Mouse (Mus musculus): ENCODE data around the gene Dhx34. TPM values are rescaled to one million over a fixed set of nuclear protein-coding genes. Genes with fewer than 3 reads are reported as not detected.

Gene Dhx34
- polyA plus RNA-seq, 1 experiment from 2014 or later: 7.8 TPM

- no peak for ATAC-seq (ENCODE audit: low FRiP score)
- Histone ChIP-seq H3K9me3 (ENCODE audit: control insufficient read depth, low read length) (no peaks in the 10 kb centered on the region), H3K4me1 (replicated peaks; ENCODE audit: control insufficient read depth, insufficient read depth, low read length) (no peaks in the 10 kb centered on the region), H3K27me3 (ENCODE audit: control insufficient read depth, insufficient read depth, low read length) (no peaks in the 10 kb centered on the region), H3K9ac (no peak overlapping the region), H3K27ac (no peak overlapping the region), H3K36me3 (replicated peaks; ENCODE audit: control insufficient read depth, insufficient read depth) (peaks cover 91% of the 10 kb centered on the region), H3K4me2 (replicated peaks) (no peak overlapping the region), H3K4me3 (replicated peaks; ENCODE audit: low read length) (no peak overlapping the region)
- no peak for DNase-seq (ENCODE audit: low spot score)
- WGBS: 87% methylated on average over 15 of the region's 15 CpGs
Observed at GRCm38 (mm10) chr7:16202756-16203504, 18.9 kb downstream of the Dhx34 start.

DNA sequence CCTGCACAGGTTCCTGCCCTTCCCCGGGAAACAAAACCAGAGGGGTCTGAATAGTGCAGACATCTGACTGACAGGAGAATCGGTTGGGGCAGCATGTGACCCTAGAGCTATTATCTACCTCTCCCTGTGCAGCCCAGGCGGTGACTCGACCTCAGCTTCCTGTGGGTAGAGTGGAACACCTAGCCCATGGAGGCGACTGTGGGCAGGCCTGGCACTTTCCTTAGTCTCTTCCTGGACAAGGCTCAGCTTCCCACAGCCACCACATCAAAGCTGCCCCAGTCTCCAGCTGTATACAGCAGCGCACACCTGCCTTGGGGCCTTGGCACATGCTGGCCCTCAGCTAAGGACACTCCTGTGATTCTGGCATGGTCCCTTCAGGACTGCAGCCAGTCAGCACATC lies 20.7 kb downstream of the Dhx34 start:
- DNase-seq (ENCODE audit: low spot score) (no peak), ATAC-seq (ENCODE audit: low FRiP score) (no peak)
- Histone ChIP-seq H3K4me1 (replicated peaks; ENCODE audit: control insufficient read depth, insufficient read depth, low read length) (no peaks in the 10 kb centered on the region), H3K36me3 (replicated peaks; ENCODE audit: control insufficient read depth, insufficient read depth) (peaks cover 89% of the 10 kb centered on the region), H3K4me3 (replicated peaks; ENCODE audit: low read length) (no peak overlapping the region), H3K9me3 (ENCODE audit: control insufficient read depth, low read length) (no peaks in the 10 kb centered on the region), H3K4me2 (replicated peaks) (no peak overlapping the region), H3K27ac (no peak overlapping the region), H3K27me3 (ENCODE audit: control insufficient read depth, insufficient read depth, low read length) (no peaks in the 10 kb centered on the region), H3K9ac (no peak overlapping the region)
- 86% methylated on average over 6 of the region's 6 CpGs for WGBS

DNA sequence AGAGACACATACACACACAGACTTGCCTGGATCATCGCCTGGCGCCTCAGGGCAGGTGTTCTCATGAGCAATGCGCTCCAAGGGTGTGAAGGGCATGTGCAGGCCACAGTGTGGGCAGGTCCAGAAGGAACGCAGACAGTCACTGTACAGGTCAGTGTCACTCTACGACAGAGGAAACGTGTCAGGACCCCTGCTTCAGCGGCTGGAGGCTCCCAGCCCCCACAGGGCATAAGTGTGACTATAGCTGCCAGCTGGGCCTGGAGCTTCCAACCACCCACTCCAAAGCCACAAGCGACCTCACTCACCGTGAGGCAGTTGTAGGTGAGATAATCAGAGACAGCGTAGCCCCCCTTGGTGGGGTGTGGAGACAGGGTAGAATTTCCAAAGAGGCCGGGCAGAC lies 23.3 kb downstream of the Dhx34 start:
- ATAC-seq (ENCODE audit: low FRiP score): no peak
- WGBS: 90% methylated on average over 11 of the region's 11 CpGs

DNA sequence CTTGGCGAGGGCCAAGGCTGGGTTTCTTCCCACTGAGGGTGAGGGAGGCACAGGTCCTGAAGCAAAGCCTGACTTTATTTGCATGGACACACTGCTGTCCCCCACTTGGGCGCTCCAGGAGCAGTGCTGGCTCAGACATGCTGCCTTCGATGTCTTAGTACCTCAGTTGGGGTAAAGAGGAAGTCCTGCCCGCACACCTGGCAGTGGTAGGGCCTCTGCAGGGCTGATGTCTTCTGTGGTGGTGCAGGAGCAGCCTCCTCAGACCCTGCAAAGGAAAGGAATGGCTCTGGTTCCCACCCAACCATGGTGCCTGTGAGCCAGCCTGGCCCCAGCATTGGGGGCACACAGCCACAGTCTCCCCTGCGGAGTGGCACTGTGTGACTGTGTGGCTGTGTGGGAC lies 24.7 kb downstream of the Dhx34 start:
- no peak for ATAC-seq (ENCODE audit: low FRiP score)
- no peak overlapping the region for H3K4me2 ChIP-seq (replicated peaks)
- H3K36me3 ChIP-seq (replicated peaks; ENCODE audit: control insufficient read depth, insufficient read depth): peaks cover 54% of the 10 kb centered on the region
- H3K9me3 ChIP-seq (ENCODE audit: control insufficient read depth, low read length): no peaks in the 10 kb centered on the region
- DNase-seq (ENCODE audit: low spot score): no peak
- H3K27me3 ChIP-seq (ENCODE audit: control insufficient read depth, insufficient read depth, low read length): no peaks in the 10 kb centered on the region
- H3K4me1 ChIP-seq (replicated peaks; ENCODE audit: control insufficient read depth, insufficient read depth, low read length): no peaks in the 10 kb centered on the region
- no peak overlapping the region for H3K4me3 ChIP-seq (replicated peaks; ENCODE audit: low read length)
- H3K9ac ChIP-seq: no peak overlapping the region
- H3K27ac ChIP-seq: no peak overlapping the region
- 82% methylated on average over 5 of the region's 5 CpGs for WGBS

More for the DNA sequence above, 23.3 kb downstream of the Dhx34 start:
- Histone ChIP-seq H3K4me3 (replicated peaks; ENCODE audit: low read length) (no peak overlapping the region), H3K9ac (no peak overlapping the region), H3K9me3 (ENCODE audit: control insufficient read depth, low read length) (no peaks in the 10 kb centered on the region), H3K27ac (no peak overlapping the region), H3K4me2 (replicated peaks) (no peak overlapping the region), H3K36me3 (replicated peaks; ENCODE audit: control insufficient read depth, insufficient read depth) (peaks cover 68% of the 10 kb centered on the region), H3K4me1 (replicated peaks; ENCODE audit: control insufficient read depth, insufficient read depth, low read length) (no peaks in the 10 kb centered on the region), H3K27me3 (ENCODE audit: control insufficient read depth, insufficient read depth, low read length) (no peaks in the 10 kb centered on the region)
- DNase-seq (ENCODE audit: low spot score): no peak

DNA sequence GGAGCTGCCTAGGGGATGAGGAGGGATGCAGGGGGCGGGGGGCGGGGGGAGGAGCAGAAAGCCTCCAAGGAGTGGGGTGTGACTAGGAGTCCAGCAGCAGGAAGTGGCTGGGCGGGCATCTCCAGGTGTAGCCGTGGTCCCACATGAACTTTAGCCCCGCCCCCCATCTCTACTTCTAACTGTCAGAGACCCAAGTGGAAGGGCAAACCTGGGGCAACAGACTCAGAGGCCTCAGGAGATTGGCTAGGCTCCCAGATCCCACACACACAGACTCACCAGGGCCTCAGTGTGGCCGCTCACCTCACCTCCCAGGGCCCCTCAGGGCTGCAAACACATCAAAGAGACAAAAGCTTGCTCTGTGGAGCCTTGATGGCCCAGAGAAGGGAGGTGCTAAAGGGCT lies 25.2 kb downstream of the Dhx34 start:
- Histone ChIP-seq H3K27me3 (ENCODE audit: control insufficient read depth, insufficient read depth, low read length) (no peaks in the 10 kb centered on the region), H3K9me3 (ENCODE audit: control insufficient read depth, low read length) (no peaks in the 10 kb centered on the region), H3K4me2 (replicated peaks) (no peak overlapping the region), H3K4me1 (replicated peaks; ENCODE audit: control insufficient read depth, insufficient read depth, low read length) (no peaks in the 10 kb centered on the region), H3K9ac (no peak overlapping the region), H3K36me3 (replicated peaks; ENCODE audit: control insufficient read depth, insufficient read depth) (peaks cover 49% of the 10 kb centered on the region), H3K27ac (no peak overlapping the region), H3K4me3 (replicated peaks; ENCODE audit: low read length) (no peak overlapping the region)
- 73% methylated on average over 3 of the region's 6 CpGs for WGBS
- DNase-seq (ENCODE audit: low spot score) (no peak), ATAC-seq (ENCODE audit: low FRiP score) (no peak)

GRCm38 (mm10) chr7:16193702-16194101 lies 28.1 kb downstream of the Dhx34 start:
- WGBS: 60% methylated on average over 3 of the region's 3 CpGs
- H3K9ac ChIP-seq: no peak overlapping the region

GRCm38 (mm10) chr7:16192315-16192714 lies 29.5 kb downstream of the Dhx34 start:
- no peak overlapping the region for H3K4me3 ChIP-seq (replicated peaks; ENCODE audit: low read length)
- no peaks in the 10 kb centered on the region for H3K9me3 ChIP-seq (ENCODE audit: control insufficient read depth, low read length)
- H3K4me2 ChIP-seq (replicated peaks): no peak overlapping the region
- 22% methylated on average over 5 of the region's 5 CpGs for WGBS
- ATAC-seq (ENCODE audit: low FRiP score): peak; percentile 38; the same call in 1 of the 2 replicates
- H3K27me3 ChIP-seq (ENCODE audit: control insufficient read depth, insufficient read depth, low read length): no peaks in the 10 kb centered on the region
- no peak overlapping the region for H3K9ac ChIP-seq
- DNase-seq (ENCODE audit: low spot score): peak; percentile 89
- no peak overlapping the region for H3K27ac ChIP-seq
- peaks cover 8% of the 10 kb centered on the region for H3K36me3 ChIP-seq (replicated peaks; ENCODE audit: control insufficient read depth, insufficient read depth)
- H3K4me1 ChIP-seq (replicated peaks; ENCODE audit: control insufficient read depth, insufficient read depth, low read length): no peaks in the 10 kb centered on the region

More at GRCm38 (mm10) chr7:16193702-16194101, 28.1 kb downstream of the Dhx34 start:
- Histone ChIP-seq H3K36me3 (replicated peaks; ENCODE audit: control insufficient read depth, insufficient read depth) (peaks cover 22% of the 10 kb centered on the region), H3K4me3 (replicated peaks; ENCODE audit: low read length) (no peak overlapping the region), H3K9me3 (ENCODE audit: control insufficient read depth, low read length) (no peaks in the 10 kb centered on the region), H3K27ac (no peak overlapping the region), H3K4me2 (replicated peaks) (no peak overlapping the region), H3K27me3 (ENCODE audit: control insufficient read depth, insufficient read depth, low read length) (no peaks in the 10 kb centered on the region), H3K4me1 (replicated peaks; ENCODE audit: control insufficient read depth, insufficient read depth, low read length) (no peaks in the 10 kb centered on the region)
- ATAC-seq (ENCODE audit: low FRiP score) (no peak), DNase-seq (ENCODE audit: low spot score) (no peak)

DNA sequence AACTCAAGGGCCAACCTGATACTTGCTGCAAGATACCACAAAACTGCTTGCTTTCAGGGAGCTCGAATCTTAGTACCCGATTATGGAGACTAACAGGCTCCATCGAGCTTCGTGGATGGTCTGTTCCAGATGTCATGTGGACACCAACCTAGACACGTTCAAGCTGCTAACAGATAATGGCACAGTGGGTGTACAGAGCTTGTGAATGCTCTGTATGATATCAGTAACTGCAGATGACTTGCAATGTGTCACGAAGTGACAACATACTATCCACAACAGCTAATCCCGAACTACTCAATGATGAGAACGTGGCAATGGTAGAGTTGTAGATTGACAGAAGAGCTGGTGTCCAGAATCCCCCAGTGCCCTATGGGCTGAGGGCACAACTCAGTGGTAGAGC lies 34.3 kb downstream of the Dhx34 start:
- H3K9ac ChIP-seq: no peak overlapping the region
- peaks cover 38% of the 10 kb centered on the region for H3K36me3 ChIP-seq (replicated peaks; ENCODE audit: control insufficient read depth, insufficient read depth)
- H3K27me3 ChIP-seq (ENCODE audit: control insufficient read depth, insufficient read depth, low read length): no peaks in the 10 kb centered on the region
- DNase-seq (ENCODE audit: low spot score) (no peak), ATAC-seq (ENCODE audit: low FRiP score) (no peak)
- 81% methylated on average over 8 of the region's 8 CpGs for WGBS
- H3K4me1 ChIP-seq (replicated peaks; ENCODE audit: control insufficient read depth, insufficient read depth, low read length): no peaks in the 10 kb centered on the region
- no peaks in the 10 kb centered on the region for H3K9me3 ChIP-seq (ENCODE audit: control insufficient read depth, low read length)
- no peak overlapping the region for H3K4me2 ChIP-seq (replicated peaks)
- H3K27ac ChIP-seq: no peak overlapping the region
- no peak overlapping the region for H3K4me3 ChIP-seq (replicated peaks; ENCODE audit: low read length)

DNA sequence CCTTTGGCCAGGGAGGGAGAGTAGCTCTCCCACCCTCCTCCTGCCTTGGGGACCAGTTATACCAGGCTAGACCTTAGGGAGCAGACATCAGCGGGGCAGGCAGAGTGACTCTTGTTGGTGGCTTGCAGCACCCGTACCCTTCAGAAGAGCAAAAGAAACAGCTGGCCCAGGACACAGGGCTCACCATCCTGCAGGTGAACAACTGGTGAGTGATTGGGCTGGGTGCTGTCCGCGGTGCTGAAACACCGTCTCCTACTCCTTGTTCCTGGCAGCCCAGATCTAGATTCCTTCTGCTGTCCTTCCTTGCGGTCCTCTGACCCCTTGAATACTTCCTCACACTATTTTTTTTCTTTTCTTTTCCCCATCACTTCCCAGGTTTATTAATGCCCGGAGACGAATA lies 38.2 kb downstream of the Dhx34 start:
- 43% methylated on average over 8 of the region's 8 CpGs for WGBS
- ATAC-seq (ENCODE audit: low FRiP score) (no peak), DNase-seq (ENCODE audit: low spot score) (no peak)
- Histone ChIP-seq H3K4me3 (replicated peaks; ENCODE audit: low read length) (no peak overlapping the region), H3K36me3 (replicated peaks; ENCODE audit: control insufficient read depth, insufficient read depth) (peaks cover 64% of the 10 kb centered on the region), H3K4me2 (replicated peaks) (no peak overlapping the region), H3K27me3 (ENCODE audit: control insufficient read depth, insufficient read depth, low read length) (no peaks in the 10 kb centered on the region), H3K9me3 (ENCODE audit: control insufficient read depth, low read length) (no peaks in the 10 kb centered on the region), H3K9ac (no peak overlapping the region), H3K27ac (no peak overlapping the region), H3K4me1 (replicated peaks; ENCODE audit: control insufficient read depth, insufficient read depth, low read length) (no peaks in the 10 kb centered on the region)

DNA sequence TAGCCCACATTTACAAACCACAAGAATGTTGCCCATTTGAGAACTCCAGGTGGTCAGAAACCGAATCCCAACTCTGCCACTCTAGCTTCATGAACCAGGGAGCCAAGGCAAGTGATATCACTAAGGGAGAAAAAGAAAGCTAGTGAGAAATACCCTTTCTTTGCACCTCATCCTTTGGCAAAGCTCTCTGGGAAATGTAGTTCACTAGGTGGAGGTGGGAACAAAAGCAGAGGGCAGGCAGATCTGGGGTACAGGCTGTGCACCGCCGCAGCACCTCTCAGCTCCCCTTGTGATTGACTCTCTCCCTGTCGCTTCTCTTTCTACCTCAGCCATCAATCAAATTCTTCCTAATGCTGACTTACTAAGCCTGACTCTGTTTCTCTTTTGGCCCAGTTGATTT lies 43.7 kb downstream of the Dhx34 start:
- no peak overlapping the region for H3K9ac ChIP-seq
- peaks cover 45% of the 10 kb centered on the region for H3K36me3 ChIP-seq (replicated peaks; ENCODE audit: control insufficient read depth, insufficient read depth)

More for the DNA sequence above, 43.7 kb downstream of the Dhx34 start:
- Histone ChIP-seq H3K4me2 (replicated peaks) (no peak overlapping the region), H3K27ac (no peak overlapping the region), H3K4me3 (replicated peaks; ENCODE audit: low read length) (no peak overlapping the region), H3K27me3 (ENCODE audit: control insufficient read depth, insufficient read depth, low read length) (no peaks in the 10 kb centered on the region), H3K4me1 (replicated peaks; ENCODE audit: control insufficient read depth, insufficient read depth, low read length) (peaks cover 14% of the 10 kb centered on the region), H3K9me3 (ENCODE audit: control insufficient read depth, low read length) (no peaks in the 10 kb centered on the region)
- 85% methylated on average over 4 of the region's 4 CpGs for WGBS
- no peak for ATAC-seq (ENCODE audit: low FRiP score)
- DNase-seq (ENCODE audit: low spot score): no peak

All from hindbrain, embryonic 14.5 days (tissue).